Mouse (Mus musculus) gastrocnemius, postnatal 25 days (tissue): Measurements from ENCODE around the gene Aurkb. TPM values are rescaled to one million over a fixed set of nuclear protein-coding genes. Genes with fewer than 3 reads are reported as not detected.

Source experiments
- DNase-seq: peaks from one replicate; pipeline ENCODE4 v3.0.0; 2022
- total RNA-seq, 2 experiments: library from RNA; stranded (reverse); gene quantifications; 1 replicate in 1 of 2; 2 replicates in 1 of 2; pipeline ENCODE4 v1.2.3; 2021

Gene Aurkb
- total RNA-seq, 2 experiments from 2014 or later = 0.54 to 0.88 TPM

DNA sequence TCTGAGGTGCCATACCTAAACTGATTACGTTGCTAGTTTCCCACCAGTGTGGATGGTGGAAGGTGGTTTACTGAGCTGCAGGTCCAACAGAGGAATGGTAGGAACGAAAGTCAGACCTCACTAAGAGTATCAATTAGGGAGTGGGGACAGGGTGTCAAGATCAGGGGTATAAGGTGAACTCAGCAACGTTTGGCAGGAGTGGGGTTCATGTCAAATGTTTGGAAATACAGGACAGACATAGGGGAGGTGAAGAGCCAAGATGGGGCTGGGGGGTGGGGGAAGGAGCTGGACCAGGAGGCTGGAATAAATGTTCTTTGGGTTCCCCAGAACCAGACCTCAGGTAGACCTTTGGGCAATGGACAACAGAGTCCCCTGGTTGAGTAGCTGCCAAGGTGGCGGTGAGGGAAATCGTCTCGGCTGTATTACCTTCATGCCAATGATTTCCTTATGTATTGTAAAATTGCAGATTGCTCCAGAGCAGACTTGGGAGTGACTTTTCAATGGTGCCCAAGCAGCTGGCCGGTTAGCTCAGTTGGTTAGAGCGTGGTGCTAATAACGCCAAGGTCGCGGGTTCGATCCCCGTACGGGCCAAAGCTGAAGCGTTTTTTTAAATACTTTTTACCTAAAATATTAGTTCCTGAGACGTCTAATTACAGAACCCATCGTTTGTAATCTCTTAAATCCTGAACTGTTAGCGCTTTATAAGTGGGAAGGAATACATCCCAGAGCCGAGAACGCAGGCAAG, 8.8 kb upstream of the Aurkb start:
- peak; percentile 73 for DNase-seq

DNA sequence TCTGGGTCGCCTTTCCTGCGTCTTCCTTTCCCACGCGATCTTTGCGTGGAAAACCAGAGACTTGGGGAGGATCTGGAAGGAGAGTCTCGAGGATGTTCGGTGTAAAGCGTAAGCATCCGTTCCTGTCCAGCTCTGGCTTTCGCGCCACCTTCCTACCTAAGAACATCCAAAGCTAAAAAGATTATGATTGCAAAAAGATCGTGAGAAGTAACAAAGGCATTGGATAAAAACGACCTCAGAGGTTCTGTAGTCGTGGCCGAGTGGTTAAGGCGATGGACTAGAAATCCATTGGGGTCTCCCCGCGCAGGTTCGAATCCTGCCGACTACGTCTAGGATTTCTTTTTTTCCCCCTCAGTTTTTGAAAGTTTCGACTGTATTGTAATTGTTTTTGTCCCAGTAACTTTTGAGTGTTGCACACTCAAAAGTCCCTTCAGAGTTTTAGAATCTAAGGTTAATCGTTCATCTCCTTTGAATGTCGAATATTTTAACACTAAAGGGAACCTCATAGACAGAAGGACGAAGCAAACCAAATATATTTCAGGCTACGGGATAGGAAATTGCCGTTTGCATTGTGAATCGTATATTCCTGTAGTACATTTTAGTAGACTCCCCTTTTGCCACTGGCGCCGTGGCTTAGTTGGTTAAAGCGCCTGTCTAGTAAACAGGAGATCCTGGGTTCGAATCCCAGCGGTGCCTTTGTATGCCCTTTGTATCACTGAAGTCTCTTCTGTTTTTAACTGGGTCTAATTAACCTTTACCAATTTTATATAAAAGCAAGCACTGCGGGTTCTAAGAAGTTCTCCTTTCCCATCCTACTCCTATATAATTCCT, 8.0 kb upstream of the Aurkb start:
- DNase-seq = peak; percentile 61

DNA sequence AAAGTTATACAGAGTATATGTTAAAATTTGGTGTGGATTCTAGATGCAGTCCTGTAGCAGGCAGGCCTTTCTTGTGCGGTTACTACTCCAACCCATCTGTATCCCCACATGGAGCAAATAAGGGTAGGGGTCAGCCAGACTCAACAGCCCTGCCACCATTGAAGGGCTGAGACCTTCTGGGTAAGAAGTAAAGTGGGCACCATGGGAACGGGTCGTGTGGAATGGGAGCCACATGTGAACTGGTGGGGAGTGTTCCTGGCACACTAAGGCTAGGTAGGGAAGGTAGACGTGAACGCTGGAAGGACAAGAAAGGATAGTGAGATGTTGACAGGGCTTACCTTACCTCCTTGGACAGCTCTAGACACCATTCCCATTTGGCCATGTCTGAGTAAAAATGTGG, 7.3 kb upstream of the Aurkb start:
- DNase-seq = no peak

DNA sequence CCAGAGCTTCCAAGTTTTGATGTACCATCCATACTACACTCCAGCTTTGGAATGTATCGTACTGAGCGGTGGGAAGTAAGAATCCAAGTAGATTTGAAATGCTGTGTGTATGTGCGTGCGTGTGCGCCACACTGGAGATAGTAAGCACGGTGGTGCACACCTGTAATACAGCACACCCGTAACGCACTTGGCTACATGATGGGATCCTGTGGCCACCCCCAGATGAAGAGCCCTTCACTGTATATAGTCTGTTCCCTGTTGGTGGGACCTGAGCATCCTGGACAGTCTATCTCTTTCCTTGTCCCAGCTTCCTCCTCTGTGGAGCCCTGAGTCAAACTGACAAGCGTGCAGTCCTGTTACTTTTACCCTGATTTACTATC, 938 bp downstream of the Aurkb start:
- no peak for DNase-seq

DNA sequence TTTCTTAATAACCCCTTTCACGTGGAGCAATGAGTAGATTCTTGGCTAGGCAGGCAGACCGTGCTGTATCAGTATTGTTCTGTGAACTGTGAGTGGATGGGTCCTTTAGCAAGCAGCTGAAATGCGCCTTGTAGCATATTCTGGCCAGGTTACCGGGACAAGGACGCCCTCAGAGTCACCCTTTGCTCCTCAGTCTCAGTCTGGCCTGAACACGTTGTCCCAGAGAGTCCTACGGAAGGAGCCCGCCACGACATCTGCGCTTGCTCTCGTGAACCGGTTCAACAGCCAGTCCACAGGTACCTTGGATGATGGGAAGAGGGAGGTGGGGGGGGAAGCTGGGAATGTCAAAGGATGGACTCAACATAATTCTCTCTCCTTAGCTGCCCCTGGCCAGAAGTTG, 2.1 kb downstream of the Aurkb start:
- DNase-seq = no peak

DNA sequence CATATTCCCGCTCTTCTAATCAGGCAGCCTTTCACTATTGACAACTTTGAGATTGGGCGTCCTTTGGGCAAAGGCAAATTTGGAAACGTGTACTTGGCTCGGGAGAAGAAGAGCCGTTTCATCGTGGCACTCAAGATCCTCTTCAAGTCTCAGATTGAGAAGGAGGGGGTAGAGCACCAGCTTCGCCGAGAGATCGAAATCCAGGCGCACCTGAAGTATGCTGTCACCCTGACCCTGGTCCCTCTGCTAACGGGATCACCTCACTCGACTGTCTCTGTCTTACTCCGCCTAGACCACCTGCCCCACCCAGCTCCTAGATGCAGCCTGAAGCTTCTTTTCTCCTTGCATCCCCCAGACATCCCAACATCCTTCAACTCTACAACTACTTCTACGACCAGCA, 2.7 kb downstream of the Aurkb start:
- no peak for DNase-seq

- DNase-seq = no peak
These were observed 5.3 kb downstream of the Aurkb start for GRCm38 (mm10) chr11:69050748-69051147.

DNA sequence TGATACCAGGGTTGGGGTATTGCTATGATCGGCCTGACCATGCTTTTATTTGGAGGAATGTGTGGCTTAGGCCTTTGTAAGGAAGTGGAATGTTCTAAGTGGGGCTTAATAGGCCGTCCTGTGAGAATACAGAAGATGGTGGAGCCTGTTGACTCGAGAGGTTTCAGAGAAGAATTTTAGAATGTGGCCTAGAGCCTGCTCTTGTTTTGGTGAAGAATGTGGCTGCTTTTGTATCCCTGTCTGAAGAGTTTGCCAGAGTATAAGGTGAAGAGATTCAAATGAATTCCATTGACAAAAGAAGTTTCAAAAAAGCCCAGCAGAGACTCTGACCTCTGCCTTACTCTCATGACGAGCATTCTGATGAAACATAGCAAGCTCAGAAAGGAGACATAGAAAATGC, 6.3 kb downstream of the Aurkb start:
- DNase-seq = no peak

DNA sequence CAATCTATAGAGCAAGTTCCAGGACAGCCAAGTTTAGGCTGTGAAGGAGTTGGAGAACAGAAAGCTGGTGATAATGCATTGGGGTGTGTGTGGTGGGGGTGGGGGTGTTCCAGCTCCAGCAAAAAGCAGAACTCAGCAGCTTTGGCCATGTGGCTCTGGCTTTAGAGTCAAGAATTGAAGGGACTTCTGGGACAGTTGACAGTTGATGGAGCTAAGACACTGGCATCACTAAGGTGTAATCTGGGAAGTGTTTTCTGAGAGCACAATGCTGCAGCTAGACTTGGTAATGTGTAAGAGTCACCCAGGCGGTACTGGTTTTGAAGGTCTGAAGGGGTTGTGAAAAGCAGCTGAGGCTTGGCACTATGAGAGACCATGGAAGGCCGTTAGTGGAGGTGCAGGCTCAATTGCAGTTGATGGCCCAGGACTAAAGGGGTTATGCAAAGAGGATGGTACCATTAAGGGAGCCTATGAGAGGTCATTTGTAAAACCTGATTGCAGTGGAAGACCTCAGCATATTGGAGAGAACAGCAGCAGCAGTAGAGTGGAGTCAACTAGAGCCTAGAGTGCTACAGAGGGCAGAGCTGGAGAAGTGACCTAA, 7.5 kb downstream of the Aurkb start:
- no peak for DNase-seq

- DNase-seq = no peak
These were observed 8.4 kb downstream of the Aurkb start for GRCm38 (mm10) chr11:69053848-69054247.

DNA sequence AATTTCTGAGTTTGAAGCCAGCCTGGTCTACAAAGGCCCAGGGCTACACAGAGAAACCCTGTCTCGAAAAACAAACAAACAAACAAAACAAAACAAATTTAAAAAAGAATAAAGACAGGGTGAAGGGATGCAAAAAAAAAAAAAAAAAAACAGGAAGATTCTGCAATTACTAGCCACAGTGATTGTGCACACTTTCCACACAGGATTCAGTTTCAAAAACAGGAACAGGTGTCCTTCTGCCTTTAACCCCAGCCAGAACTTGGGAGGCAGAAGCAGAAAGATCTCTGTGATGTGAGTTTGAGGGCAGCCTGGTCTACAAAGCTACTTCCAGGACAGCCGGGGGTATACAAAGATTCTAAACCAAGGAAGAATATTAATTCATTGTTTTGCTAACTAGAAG, 12.8 kb downstream of the Aurkb start:
- no peak for DNase-seq

GRCm38 (mm10) chr11:69058729-69059356, 13.4 kb downstream of the Aurkb start:
- no peak for DNase-seq

- peak; percentile 98 for DNase-seq
These were observed 14.0 kb downstream of the Aurkb start, which contains the start of gene Borcs6 for GRCm38 (mm10) chr11:69059357-69059974. Borcs6 (plus strand) TSS chr11:69059717.

DNA sequence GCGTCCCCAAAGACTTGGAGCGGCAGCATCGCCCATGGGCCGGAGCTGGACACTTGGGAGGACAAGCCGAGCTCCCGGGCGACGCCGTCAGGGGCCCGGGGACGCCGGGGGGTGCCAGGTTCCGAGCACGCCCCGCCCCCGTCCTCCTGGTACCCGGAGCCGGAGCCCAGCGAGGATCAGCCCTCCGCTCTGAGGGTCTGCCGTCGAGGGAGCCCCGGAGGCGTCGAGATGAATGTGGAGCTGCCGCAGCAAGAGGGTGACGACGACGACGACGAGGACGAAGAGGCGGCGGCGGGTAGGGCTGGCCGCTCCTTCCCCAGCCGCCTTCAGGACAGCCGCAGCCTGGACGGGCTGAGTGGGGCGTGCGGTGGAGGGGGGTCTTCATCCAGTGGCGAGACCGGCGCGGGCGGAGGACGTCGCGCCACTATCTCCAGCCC, 14.5 kb downstream of the Aurkb start:
- no peak for DNase-seq

DNA sequence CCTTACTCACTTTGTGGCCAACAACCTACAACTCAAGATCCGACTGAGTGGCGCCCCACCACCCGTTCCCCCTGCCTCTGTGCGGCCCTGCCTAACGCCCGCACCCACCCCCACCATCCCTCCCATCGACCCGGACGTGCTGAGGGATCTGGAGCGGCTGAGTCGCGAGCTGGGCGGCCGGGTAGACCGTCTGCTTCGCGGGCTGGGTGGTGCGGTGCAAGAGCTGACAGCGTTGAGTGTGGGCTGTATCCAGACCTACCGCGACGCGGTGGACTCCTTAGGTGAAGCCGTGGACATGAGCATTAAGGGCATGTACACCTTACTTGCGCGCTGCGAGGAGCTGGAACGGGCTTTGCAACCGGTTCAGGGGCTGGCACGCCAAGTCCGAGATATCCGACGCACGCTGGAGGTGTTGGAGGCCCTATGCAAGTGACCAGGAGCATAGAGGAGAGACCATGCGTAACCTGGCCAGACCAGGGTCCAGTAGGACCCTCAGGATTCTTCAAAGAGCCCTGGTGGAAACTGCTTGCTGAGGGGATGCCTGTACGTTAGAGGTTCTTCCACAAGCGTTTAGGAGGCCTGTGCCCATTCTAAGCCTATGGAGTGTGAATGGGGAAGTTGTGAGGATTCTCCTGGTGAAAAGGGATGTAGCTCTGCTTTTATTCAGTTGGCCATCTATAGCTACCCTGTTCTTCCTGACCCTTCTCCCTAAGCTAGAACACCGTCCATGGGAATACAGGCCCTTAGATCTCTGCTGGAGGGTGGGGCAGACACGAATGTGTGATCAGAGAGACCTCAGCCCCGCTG, 15.2 kb downstream of the Aurkb start:
- no peak for DNase-seq

GRCm38 (mm10) chr11:69061255-69061912, 15.9 kb downstream of the Aurkb start:
- DNase-seq = no peak

GRCm38 (mm10) chr11:69062194-69062760, 16.8 kb downstream of the Aurkb start:
- DNase-seq = peak; percentile 42

DNA sequence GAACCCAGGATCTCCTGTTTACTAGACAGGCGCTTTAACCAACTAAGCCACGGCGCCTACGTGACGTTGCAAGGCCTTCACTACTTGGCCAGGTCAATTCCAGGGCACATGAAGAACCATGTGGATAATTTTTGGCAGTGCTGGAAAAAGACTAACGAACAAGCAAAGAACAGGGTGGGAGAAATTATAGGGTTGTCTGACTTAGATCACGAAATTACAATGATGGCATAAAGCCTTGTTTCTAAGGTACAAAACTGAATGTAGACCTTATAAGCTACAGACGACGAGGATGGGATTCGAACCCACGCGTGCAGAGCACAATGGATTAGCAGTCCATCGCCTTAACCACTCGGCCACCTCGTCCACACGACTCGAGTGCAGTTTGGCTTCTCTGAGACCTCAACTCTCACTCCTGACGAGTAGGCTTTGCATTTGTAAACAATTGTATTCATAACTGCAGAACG, 17.3 kb downstream of the Aurkb start:
- DNase-seq = peak; percentile 89

- peak; percentile 79 for DNase-seq
These were observed 18.2 kb downstream of the Aurkb start for GRCm38 (mm10) chr11:69063413-69064201.
